Mouse (Mus musculus): ENCODE results near the gene Whrn. TPM values are rescaled to one million over a fixed set of nuclear protein-coding genes. Genes with fewer than 3 reads are reported as not detected.

Whrn gene
- total RNA-seq, 2 experiments from 2014 or later: 0.15 TPM; not detected in 1

- ATAC-seq (replicated peaks; ENCODE audit: low FRiP score, low TSS enrichment, poor library complexity, severe bottlenecking): peak; percentile 79; the same call in 1 of the 2 replicates
These were observed 78.4 kb downstream of the Whrn start for GRCm38 (mm10) chr4:63417318-63417957.

- ATAC-seq (replicated peaks; ENCODE audit: low FRiP score, low TSS enrichment, poor library complexity, severe bottlenecking): no peak
These were observed 80.8 kb downstream of the Whrn start for GRCm38 (mm10) chr4:63414951-63415350.

GRCm38 (mm10) chr4:63411222-63411621 is 84.6 kb downstream of the Whrn start:
- no peak for ATAC-seq (replicated peaks; ENCODE audit: low FRiP score, low TSS enrichment, poor library complexity, severe bottlenecking)

- ATAC-seq (replicated peaks; ENCODE audit: low FRiP score, low TSS enrichment, poor library complexity, severe bottlenecking): peak; percentile 93
These were observed 85.2 kb downstream of the Whrn start for GRCm38 (mm10) chr4:63410583-63410934.

- ATAC-seq (replicated peaks; ENCODE audit: low FRiP score, low TSS enrichment, poor library complexity, severe bottlenecking): peak; percentile 67
These were observed 85.7 kb downstream of the Whrn start for GRCm38 (mm10) chr4:63409908-63410582.

GRCm38 (mm10) chr4:63409317-63409907 is 86.4 kb downstream of the Whrn start:
- ATAC-seq (replicated peaks; ENCODE audit: low FRiP score, low TSS enrichment, poor library complexity, severe bottlenecking): no peak

GRCm38 (mm10) chr4:63408649-63409048 is 87.1 kb downstream of the Whrn start:
- peak; percentile 49 for ATAC-seq (replicated peaks; ENCODE audit: low FRiP score, low TSS enrichment, poor library complexity, severe bottlenecking)

- ATAC-seq (replicated peaks; ENCODE audit: low FRiP score, low TSS enrichment, poor library complexity, severe bottlenecking): no peak
These were observed 87.5 kb downstream of the Whrn start for GRCm38 (mm10) chr4:63408247-63408646.

- no peak for ATAC-seq (replicated peaks; ENCODE audit: low FRiP score, low TSS enrichment, poor library complexity, severe bottlenecking)
These were observed 90.1 kb downstream of the Whrn start for GRCm38 (mm10) chr4:63405683-63406082.

- ATAC-seq (replicated peaks; ENCODE audit: low FRiP score, low TSS enrichment, poor library complexity, severe bottlenecking): peak; percentile 56
These were observed 90.7 kb downstream of the Whrn start for GRCm38 (mm10) chr4:63405051-63405450.

- ATAC-seq (replicated peaks; ENCODE audit: low FRiP score, low TSS enrichment, poor library complexity, severe bottlenecking): no peak
These were observed 91.6 kb downstream of the Whrn start for GRCm38 (mm10) chr4:63404205-63404604.

GRCm38 (mm10) chr4:63403040-63403959 is 92.5 kb downstream of the Whrn start, which contains the start of gene Akna:
Gene Akna, minus strand, starts transcription at chr4:63403354.
- peak; percentile 32 for ATAC-seq (replicated peaks; ENCODE audit: low FRiP score, low TSS enrichment, poor library complexity, severe bottlenecking)

- no peak for ATAC-seq (replicated peaks; ENCODE audit: low FRiP score, low TSS enrichment, poor library complexity, severe bottlenecking)
These were observed 93.2 kb downstream of the Whrn start for GRCm38 (mm10) chr4:63402558-63402957.

GRCm38 (mm10) chr4:63402056-63402455 is 93.7 kb downstream of the Whrn start:
- peak; percentile 33; the same call in 1 of the 2 replicates for ATAC-seq (replicated peaks; ENCODE audit: low FRiP score, low TSS enrichment, poor library complexity, severe bottlenecking)

- no peak for ATAC-seq (replicated peaks; ENCODE audit: low FRiP score, low TSS enrichment, poor library complexity, severe bottlenecking)
These were observed 94.2 kb downstream of the Whrn start for GRCm38 (mm10) chr4:63401620-63402019.

GRCm38 (mm10) chr4:63400541-63401306 is 95.1 kb downstream of the Whrn start:
- no peak for ATAC-seq (replicated peaks; ENCODE audit: low FRiP score, low TSS enrichment, poor library complexity, severe bottlenecking)

- no peak for ATAC-seq (replicated peaks; ENCODE audit: low FRiP score, low TSS enrichment, poor library complexity, severe bottlenecking)
These were observed 96.0 kb downstream of the Whrn start for GRCm38 (mm10) chr4:63399691-63400270.

GRCm38 (mm10) chr4:63398854-63399609 is 96.8 kb downstream of the Whrn start:
- peak; percentile 43 for ATAC-seq (replicated peaks; ENCODE audit: low FRiP score, low TSS enrichment, poor library complexity, severe bottlenecking)
